Mouse (Mus musculus): Measurements from ENCODE around the gene Mest. TPM values are rescaled to one million over a fixed set of nuclear protein-coding genes. Genes with fewer than 3 reads are reported as not detected.

Gene Mest
- polyA plus RNA-seq, 1 experiment from 2014 or later, result 268 TPM

DNA sequence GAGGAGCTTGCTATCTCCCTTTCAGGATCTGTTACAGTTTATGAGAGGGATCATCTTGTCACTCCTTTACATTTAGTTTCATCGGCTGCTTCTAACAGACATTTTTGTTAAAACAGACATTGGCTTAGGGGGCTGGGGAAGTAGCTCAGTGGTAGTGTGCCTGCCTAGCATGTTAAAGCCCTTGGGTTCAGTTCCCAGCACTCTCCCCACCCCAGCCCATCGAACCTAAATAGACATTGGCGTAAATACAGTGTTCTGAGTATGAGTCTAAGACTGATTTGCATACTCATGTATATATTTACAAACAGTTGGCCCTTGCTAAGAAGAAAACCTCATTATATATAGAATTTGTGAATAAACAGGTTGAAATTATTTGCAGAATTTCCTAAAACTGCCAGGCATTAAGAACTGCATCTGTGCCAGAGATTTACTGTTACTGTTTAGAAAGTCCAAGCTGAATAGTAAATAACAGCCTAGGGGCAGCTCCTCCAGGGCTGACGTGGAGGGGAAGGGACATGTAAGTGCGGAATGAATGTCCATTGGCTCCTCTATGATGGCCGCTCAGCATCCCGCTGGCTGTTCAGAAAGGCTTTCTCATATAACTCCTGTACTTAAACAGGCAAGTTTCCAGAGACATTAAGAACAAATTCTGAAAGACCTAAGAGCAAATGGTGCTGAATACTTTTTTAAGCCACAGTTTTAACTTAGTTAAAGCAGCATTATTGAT lies 24.4 kb downstream of the Mest start:
- H3K4me3 ChIP-seq (ENCODE audit: low read depth, low read length), result no peak overlapping the region
- peaks cover 48% of the 10 kb centered on the region for H3K36me3 ChIP-seq (ENCODE audit: control insufficient read depth, insufficient read depth, low read length)
- H3K4me2 ChIP-seq (ENCODE audit: low read length), result no peak overlapping the region
- H3K9ac ChIP-seq (ENCODE audit: low read depth, low read length), result no peak overlapping the region
- H3K4me1 ChIP-seq (ENCODE audit: control insufficient read depth, insufficient read depth, low read length), result no peaks in the 10 kb centered on the region
- WGBS, result 71% methylated on average over 7 of the region's 7 CpGs
- ATAC-seq, result no peak
- H3K9me3 ChIP-seq (replicated peaks; ENCODE audit: control insufficient read depth, low read length, poor library complexity, severe bottlenecking), result no peaks in the 10 kb centered on the region
- H3K27ac ChIP-seq (ENCODE audit: low read length), result no peak overlapping the region
- no peaks in the 10 kb centered on the region for H3K27me3 ChIP-seq (ENCODE audit: control insufficient read depth, insufficient read depth, low read depth, low read length)

DNA sequence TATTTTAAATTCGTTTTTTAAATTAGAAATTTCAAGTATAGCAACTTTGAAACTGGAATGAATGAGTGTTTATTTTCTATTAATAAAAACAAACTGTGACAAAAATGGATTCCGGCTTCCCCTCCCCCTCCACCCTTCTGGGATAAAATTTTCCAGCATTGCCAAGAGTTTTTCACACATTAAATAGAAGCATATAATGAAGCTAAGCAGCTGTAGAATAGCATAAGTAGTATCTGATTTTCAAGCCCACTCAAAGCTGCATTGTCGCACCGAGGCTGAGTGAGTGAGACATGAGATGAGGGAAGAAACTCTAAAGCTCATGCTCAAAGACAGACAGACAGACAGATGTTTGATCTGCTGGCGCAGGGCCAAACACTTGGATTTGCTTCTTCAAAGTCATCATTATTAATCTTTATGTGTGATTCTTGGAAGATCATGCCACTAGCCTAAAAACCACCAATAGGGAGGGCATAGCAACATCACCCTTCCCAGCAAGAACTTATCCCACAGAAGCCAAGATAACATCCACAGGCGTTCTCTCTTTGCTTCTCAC lies 25.1 kb downstream of the Mest start:
- Histone ChIP-seq H3K27me3 (ENCODE audit: control insufficient read depth, insufficient read depth, low read depth, low read length) (no peaks in the 10 kb centered on the region), H3K9me3 (replicated peaks; ENCODE audit: control insufficient read depth, low read length, poor library complexity, severe bottlenecking) (no peaks in the 10 kb centered on the region), H3K27ac (ENCODE audit: low read length) (no peak overlapping the region), H3K4me3 (ENCODE audit: low read depth, low read length) (no peak overlapping the region), H3K36me3 (ENCODE audit: control insufficient read depth, insufficient read depth, low read length) (peaks cover 44% of the 10 kb centered on the region), H3K4me1 (ENCODE audit: control insufficient read depth, insufficient read depth, low read length) (no peaks in the 10 kb centered on the region), H3K9ac (ENCODE audit: low read depth, low read length) (no peak overlapping the region), H3K4me2 (ENCODE audit: low read length) (no peak overlapping the region)
- WGBS, result 73% methylated on average over 6 of the region's 6 CpGs
- no peak for ATAC-seq

DNA sequence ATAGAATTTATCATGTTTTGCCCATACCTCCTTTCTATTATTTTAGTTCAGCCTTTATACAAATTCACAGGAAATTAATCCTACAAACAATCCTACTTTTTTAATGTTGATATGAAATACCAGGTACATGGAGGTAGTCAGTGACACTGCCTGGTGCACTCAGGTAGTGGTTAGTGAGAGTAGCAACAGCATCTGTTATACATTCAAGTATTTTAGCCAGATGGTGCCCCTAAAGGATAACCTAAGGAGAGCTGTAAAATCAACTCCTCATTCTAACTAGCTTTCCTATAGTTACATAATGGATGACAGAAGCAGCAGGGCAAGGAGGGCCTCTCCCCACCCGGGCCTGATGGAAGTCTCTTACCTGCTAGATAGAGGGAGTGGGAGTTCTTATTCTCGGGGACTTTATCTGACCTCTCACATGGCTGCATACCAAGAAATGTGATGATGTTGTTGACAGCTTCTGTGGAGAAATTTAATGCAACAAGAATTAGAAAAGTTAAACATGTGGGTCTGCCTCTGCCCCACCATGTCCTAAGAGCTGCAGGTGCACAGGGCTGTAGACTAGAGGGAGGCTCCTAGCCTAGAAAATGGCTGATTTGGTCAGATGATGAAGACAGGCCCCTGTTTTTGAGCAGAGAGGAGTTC lies 25.8 kb downstream of the Mest start:
- H3K27me3 ChIP-seq (ENCODE audit: control insufficient read depth, insufficient read depth, low read depth, low read length), result no peaks in the 10 kb centered on the region
- H3K4me1 ChIP-seq (ENCODE audit: control insufficient read depth, insufficient read depth, low read length), result no peaks in the 10 kb centered on the region
- H3K36me3 ChIP-seq (ENCODE audit: control insufficient read depth, insufficient read depth, low read length), result peaks cover 36% of the 10 kb centered on the region
- H3K4me3 ChIP-seq (ENCODE audit: low read depth, low read length), result no peak overlapping the region
- H3K4me2 ChIP-seq (ENCODE audit: low read length), result no peak overlapping the region
- WGBS, result 50% methylated on average over 2 of the region's 2 CpGs
- ATAC-seq, result no peak
- H3K27ac ChIP-seq (ENCODE audit: low read length), result no peak overlapping the region
- H3K9ac ChIP-seq (ENCODE audit: low read depth, low read length), result no peak overlapping the region
- H3K9me3 ChIP-seq (replicated peaks; ENCODE audit: control insufficient read depth, low read length, poor library complexity, severe bottlenecking), result no peaks in the 10 kb centered on the region

DNA sequence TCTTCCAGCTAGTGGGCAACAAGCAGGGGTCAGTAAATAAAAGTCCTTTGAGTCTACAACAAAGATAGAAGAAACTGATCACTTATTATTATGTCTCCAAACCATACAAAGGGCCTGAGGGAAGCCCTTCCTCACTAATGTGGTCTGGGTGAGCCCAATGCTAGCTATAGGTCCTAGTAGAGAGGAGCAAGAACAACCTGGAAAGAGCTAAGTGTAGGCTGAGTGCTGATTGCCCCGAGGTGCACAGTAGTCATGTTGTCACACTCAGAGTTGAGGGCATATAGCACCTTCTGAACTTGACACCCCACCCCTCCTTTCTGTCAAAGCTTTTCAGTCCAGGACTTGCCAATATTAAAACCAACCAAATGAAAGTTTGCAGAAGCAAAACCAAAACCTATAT lies 26.5 kb downstream of the Mest start:
- no peak overlapping the region for H3K4me3 ChIP-seq (ENCODE audit: low read depth, low read length)
- ATAC-seq, result no peak
- 86% methylated on average over 1 of the region's 1 CpGs for WGBS

DNA sequence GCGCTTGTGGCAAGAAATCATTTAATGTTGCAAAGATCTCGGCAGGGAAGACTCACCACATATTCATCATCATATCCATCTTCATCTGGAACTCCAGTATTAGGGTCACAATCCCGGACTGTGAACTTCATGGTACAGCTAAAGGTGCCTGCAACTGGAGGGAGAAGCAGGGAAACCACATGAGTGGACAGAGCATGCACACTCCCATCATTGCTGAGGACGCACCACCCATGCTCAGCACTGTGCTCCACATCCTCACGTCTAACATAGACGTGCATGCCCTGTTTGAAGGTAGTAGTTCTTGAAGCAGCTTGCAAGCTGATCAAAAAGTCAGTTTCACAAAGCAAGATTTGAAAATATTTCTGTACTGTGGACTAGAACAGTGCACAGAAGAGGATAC lies 27.1 kb downstream of the Mest start:
- Histone ChIP-seq H3K9ac (ENCODE audit: low read depth, low read length) (no peak overlapping the region), H3K4me1 (ENCODE audit: control insufficient read depth, insufficient read depth, low read length) (no peaks in the 10 kb centered on the region), H3K36me3 (ENCODE audit: control insufficient read depth, insufficient read depth, low read length) (peaks cover 33% of the 10 kb centered on the region), H3K4me2 (ENCODE audit: low read length) (no peak overlapping the region), H3K27ac (ENCODE audit: low read length) (no peak overlapping the region), H3K27me3 (ENCODE audit: control insufficient read depth, insufficient read depth, low read depth, low read length) (no peaks in the 10 kb centered on the region), H3K9me3 (replicated peaks; ENCODE audit: control insufficient read depth, low read length, poor library complexity, severe bottlenecking) (no peaks in the 10 kb centered on the region), H3K4me3 (ENCODE audit: low read depth, low read length) (no peak overlapping the region)
- 86% methylated on average over 6 of the region's 6 CpGs for WGBS
- no peak for ATAC-seq

More for the DNA sequence above, 26.5 kb downstream of the Mest start:
- Histone ChIP-seq H3K27me3 (ENCODE audit: control insufficient read depth, insufficient read depth, low read depth, low read length) (no peaks in the 10 kb centered on the region), H3K4me1 (ENCODE audit: control insufficient read depth, insufficient read depth, low read length) (no peaks in the 10 kb centered on the region), H3K36me3 (ENCODE audit: control insufficient read depth, insufficient read depth, low read length) (peaks cover 36% of the 10 kb centered on the region), H3K4me2 (ENCODE audit: low read length) (no peak overlapping the region), H3K27ac (ENCODE audit: low read length) (no peak overlapping the region), H3K9ac (ENCODE audit: low read depth, low read length) (no peak overlapping the region), H3K9me3 (replicated peaks; ENCODE audit: control insufficient read depth, low read length, poor library complexity, severe bottlenecking) (no peaks in the 10 kb centered on the region)

DNA sequence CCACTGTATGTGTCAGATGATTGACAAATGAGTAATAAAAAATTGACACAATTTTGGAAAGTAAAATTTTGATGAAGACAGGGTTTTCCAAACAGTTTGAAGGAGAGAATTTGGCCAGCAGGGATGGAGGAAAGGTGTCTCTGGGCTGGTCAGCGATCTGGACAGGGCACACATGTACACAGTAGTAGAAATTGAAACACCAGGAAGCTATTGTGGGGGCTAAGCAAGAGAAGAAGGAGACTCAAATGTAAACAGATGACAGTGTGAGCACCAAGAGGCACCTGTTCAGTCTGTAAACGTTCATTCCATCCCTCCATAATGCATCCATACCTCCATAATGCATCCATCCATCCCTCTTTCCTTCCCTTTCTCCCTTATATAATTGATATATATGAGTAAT lies 27.9 kb downstream of the Mest start:
- Histone ChIP-seq H3K4me2 (ENCODE audit: low read length) (no peak overlapping the region), H3K9ac (ENCODE audit: low read depth, low read length) (no peak overlapping the region), H3K4me1 (ENCODE audit: control insufficient read depth, insufficient read depth, low read length) (no peaks in the 10 kb centered on the region), H3K27ac (ENCODE audit: low read length) (no peak overlapping the region), H3K36me3 (ENCODE audit: control insufficient read depth, insufficient read depth, low read length) (peaks cover 28% of the 10 kb centered on the region), H3K27me3 (ENCODE audit: control insufficient read depth, insufficient read depth, low read depth, low read length) (no peaks in the 10 kb centered on the region), H3K9me3 (replicated peaks; ENCODE audit: control insufficient read depth, low read length, poor library complexity, severe bottlenecking) (no peaks in the 10 kb centered on the region), H3K4me3 (ENCODE audit: low read depth, low read length) (no peak overlapping the region)
- 93% methylated on average over 2 of the region's 2 CpGs for WGBS
- no peak for ATAC-seq

MicroRNAs encoded within 50 kb of the gene (microRNA counts, 519-probe panel; counts per million panel counts)
- 2,468 counts per million, percentile 74 among the panel's probes with 10 or more counts for microRNA mmu-miR-335-3p
- microRNA mmu-miR-335-5p, result 3,755 counts per million, percentile 97 among the panel's probes with 10 or more counts

Small RNA genes lying within 50 kb of the gene (microRNA-seq; reads per million reads assigned to microRNA genes)
- 55,043 reads per million, percentile 100 among the genes with 10 or more reads in this experiment for gene Mir335

Other genes with a start within 250 kb of the Mest start
- gene Tmem209, start 213.8 kb upstream of the Mest start, polyA plus RNA-seq (2015; fragmentation: Nextera tagmentation; extraction: Ambion mirVana), result 30.3 TPM in 2 replicates
- 0.14 TPM in 1 of 2 replicates, not detected in the other for gene Ssmem1, start 213.7 kb upstream of the Mest start, polyA plus RNA-seq (2015; fragmentation: Nextera tagmentation; extraction: Ambion mirVana)
- 9.0 and 10.2 TPM in 2 replicates for gene Cpa2, start 182.0 kb upstream of the Mest start, polyA plus RNA-seq (2015; fragmentation: Nextera tagmentation; extraction: Ambion mirVana)
- 1.0 and 1.4 TPM in 2 replicates for gene Cpa4, start 155.2 kb upstream of the Mest start, polyA plus RNA-seq (2015; fragmentation: Nextera tagmentation; extraction: Ambion mirVana)
- gene Cpa5, start 112.5 kb upstream of the Mest start, polyA plus RNA-seq (2015; fragmentation: Nextera tagmentation; extraction: Ambion mirVana), result not detected in 2 replicates
- 0.90 and 0.91 TPM in 2 replicates for gene Cpa1, start 84.3 kb upstream of the Mest start, polyA plus RNA-seq (2015; fragmentation: Nextera tagmentation; extraction: Ambion mirVana)
- gene Cep41, start 29.8 kb upstream of the Mest start, polyA plus RNA-seq (2015; fragmentation: Nextera tagmentation; extraction: Ambion mirVana), result 13.2 and 17.1 TPM in 2 replicates
- 26.8 and 31.8 TPM in 2 replicates for gene Copg2, start 173.2 kb downstream of the Mest start, polyA plus RNA-seq (2015; fragmentation: Nextera tagmentation; extraction: Ambion mirVana)
- 0.16 and 0.39 TPM in 2 replicates for gene Tsga13, start 192.0 kb downstream of the Mest start, polyA plus RNA-seq (2015; fragmentation: Nextera tagmentation; extraction: Ambion mirVana)
- gene Klf14, start 235.5 kb downstream of the Mest start, polyA plus RNA-seq (2015; fragmentation: Nextera tagmentation; extraction: Ambion mirVana), result 0.17 and 0.28 TPM in 2 replicates